Mouse (Mus musculus): ENCODE measurements around the gene Dusp7. TPM values are rescaled to one million over a fixed set of nuclear protein-coding genes. Genes with fewer than 3 reads are reported as not detected.

Dusp7 gene
- polyA plus RNA-seq, 1 experiment from 2014 or later, result 9.2 TPM

DNA sequence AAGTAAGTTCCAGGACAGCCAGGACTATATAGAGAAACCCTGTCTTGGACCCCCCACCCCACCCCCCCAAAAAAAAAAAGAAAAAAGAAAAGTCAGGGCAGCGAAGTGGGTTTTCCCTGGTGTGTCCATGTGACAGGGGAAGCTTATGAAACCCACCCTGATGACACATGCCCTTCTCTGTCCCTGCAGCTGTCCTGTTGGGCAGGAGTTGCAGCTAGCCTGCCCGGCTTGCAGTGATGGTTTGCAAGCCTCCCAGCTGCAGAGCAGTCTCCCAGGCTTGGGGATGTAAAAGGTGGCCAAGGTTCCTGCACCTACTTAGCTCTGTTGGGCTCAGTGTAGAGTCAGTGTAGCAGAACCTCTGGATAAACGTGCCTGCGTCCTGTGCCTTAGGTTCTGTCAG is 28.7 kb upstream of the Dusp7 start:
- H3K9me3 ChIP-seq, result no peaks in the 10 kb centered on the region
- no peak overlapping the region for H3K4me2 ChIP-seq (replicated peaks)
- H3K27ac ChIP-seq (replicated peaks), result no peak overlapping the region
- H3K9ac ChIP-seq (replicated peaks), result no peak overlapping the region
- peaks cover 23% of the 10 kb centered on the region for H3K4me1 ChIP-seq
- H3K36me3 ChIP-seq, result no peaks in the 10 kb centered on the region
- H3K4me3 ChIP-seq, result no peak overlapping the region
- no peaks in the 10 kb centered on the region for H3K27me3 ChIP-seq
- WGBS, result 87% methylated on average over 4 of the region's 4 CpGs
- no peak for ATAC-seq (replicated peaks)

DNA sequence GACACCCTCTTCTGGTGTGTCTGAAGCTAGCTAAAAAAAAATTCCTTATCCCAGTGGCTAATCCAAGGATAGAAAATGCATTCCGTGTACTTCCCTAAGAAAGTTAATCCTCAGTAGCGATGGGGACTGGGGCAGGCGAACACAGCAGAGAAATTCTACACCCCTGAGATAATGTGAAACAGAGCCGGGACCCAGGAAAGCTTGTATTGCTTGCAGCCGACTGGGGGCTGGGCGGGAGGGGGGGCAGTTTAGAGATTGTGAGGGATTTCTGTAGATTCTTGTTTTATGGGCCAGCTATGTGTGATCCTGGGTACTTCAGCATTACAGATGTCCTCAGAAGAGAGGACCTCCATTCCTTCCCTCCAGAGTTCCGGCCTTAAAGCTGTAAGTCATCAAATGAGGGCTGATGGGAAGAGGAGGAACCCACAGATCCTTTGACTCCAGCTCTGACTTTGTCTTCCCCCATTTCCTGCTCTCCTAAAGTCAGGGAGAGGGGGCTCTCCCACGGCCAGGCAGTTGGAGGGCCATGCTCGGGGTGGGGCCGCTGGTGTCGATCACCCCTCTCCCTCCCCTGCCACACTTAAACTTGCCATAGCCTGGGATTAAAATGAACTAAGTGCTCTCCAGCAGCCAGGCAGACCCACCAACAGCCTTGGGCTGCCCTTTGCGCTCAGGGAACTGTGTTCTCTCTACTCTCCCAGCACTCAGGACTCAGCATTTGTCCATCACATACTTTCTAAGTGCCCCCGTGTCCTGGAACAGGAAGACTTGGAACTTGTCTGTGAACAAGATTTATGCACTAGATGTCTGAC is 27.7 kb upstream of the Dusp7 start:
- H3K27ac ChIP-seq (replicated peaks), result no peak overlapping the region
- no peak for ATAC-seq (replicated peaks)
- no peak overlapping the region for H3K9ac ChIP-seq (replicated peaks)
- no peak overlapping the region for H3K4me3 ChIP-seq
- 75% methylated on average over 13 of the region's 13 CpGs for WGBS
- H3K4me2 ChIP-seq (replicated peaks), result no peak overlapping the region
- no peaks in the 10 kb centered on the region for H3K36me3 ChIP-seq
- peaks cover 29% of the 10 kb centered on the region for H3K4me1 ChIP-seq
- no peaks in the 10 kb centered on the region for H3K9me3 ChIP-seq
- no peaks in the 10 kb centered on the region for H3K27me3 ChIP-seq

DNA sequence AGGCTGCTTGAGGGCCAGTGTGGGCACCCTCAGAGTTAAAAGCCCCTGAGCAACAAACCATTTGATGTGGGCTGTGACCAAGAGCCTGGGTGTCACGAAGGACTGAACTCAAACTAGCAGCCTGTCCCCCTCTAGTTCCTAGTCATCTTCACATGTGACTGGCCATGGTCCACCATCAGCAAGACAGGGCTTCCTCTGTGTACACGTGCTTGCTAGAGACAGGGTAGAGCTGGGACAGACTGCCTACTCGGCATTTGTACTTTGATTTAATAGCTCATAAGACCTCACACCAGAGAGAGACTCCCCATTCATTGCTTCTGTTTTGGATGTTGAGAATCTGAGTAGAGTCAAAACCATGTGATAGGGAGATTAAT is 27.1 kb upstream of the Dusp7 start:
- Histone ChIP-seq H3K36me3 (no peaks in the 10 kb centered on the region), H3K4me3 (no peak overlapping the region), H3K9me3 (no peaks in the 10 kb centered on the region), H3K27me3 (no peaks in the 10 kb centered on the region), H3K27ac (replicated peaks) (no peak overlapping the region), H3K4me1 (peaks cover 29% of the 10 kb centered on the region), H3K9ac (replicated peaks) (no peak overlapping the region), H3K4me2 (replicated peaks) (no peak overlapping the region)
- 80% methylated on average over 3 of the region's 3 CpGs for WGBS
- ATAC-seq (replicated peaks), result no peak

DNA sequence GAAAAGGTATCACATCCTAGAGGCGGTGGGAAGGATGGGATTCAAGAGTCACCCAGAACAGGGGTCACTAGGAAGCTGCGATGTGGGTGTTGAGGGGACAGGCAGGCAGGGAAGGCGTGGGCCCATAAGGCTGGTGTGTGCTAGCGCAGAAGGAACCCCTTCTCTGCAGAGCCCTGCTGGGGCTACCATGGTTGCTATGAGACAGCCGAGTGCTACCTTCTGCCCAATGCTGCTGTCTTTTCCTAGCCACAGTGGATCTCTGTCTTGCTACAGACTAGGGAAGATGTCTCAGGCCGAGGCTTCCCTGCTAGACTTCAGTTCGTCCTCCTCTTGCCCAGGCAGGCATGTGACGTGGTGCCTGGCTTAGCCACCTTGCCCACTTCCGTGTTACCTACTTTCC is 25.9 kb upstream of the Dusp7 start:
- Histone ChIP-seq H3K4me1 (peaks cover 28% of the 10 kb centered on the region), H3K27me3 (no peaks in the 10 kb centered on the region), H3K4me3 (no peak overlapping the region), H3K9me3 (no peaks in the 10 kb centered on the region), H3K36me3 (no peaks in the 10 kb centered on the region), H3K27ac (replicated peaks) (no peak overlapping the region), H3K4me2 (replicated peaks) (no peak overlapping the region), H3K9ac (replicated peaks) (no peak overlapping the region)
- 89% methylated on average over 9 of the region's 9 CpGs for WGBS
- no peak for ATAC-seq (replicated peaks)

DNA sequence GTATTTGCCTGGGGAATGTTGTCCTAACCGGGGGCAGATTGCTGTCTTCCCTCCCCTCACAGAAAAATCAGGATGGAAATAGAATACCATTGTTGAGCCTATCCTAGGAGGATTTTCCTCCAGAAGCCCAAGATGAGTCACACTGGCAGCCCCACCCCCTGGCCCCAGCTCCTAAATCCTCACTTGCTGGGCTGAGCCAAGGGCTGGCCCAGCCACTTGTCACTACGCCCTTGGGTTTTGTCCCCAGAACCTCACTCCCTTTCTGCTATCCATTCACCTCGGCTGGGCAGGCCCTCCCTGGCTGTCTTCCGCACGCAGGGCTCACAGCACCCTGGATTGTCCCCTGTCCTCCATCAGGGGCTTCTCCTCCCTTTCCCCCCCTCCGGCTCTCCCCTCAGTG is 23.3 kb upstream of the Dusp7 start:
- H3K27ac ChIP-seq (replicated peaks), result no peak overlapping the region
- no peak for ATAC-seq (replicated peaks)
- no peaks in the 10 kb centered on the region for H3K9me3 ChIP-seq
- H3K9ac ChIP-seq (replicated peaks), result no peak overlapping the region
- H3K36me3 ChIP-seq, result no peaks in the 10 kb centered on the region
- peaks cover 9% of the 10 kb centered on the region for H3K4me1 ChIP-seq
- no peak overlapping the region for H3K4me3 ChIP-seq
- no peaks in the 10 kb centered on the region for H3K27me3 ChIP-seq
- 18% methylated on average over 6 of the region's 6 CpGs for WGBS
- no peak overlapping the region for H3K4me2 ChIP-seq (replicated peaks)

DNA sequence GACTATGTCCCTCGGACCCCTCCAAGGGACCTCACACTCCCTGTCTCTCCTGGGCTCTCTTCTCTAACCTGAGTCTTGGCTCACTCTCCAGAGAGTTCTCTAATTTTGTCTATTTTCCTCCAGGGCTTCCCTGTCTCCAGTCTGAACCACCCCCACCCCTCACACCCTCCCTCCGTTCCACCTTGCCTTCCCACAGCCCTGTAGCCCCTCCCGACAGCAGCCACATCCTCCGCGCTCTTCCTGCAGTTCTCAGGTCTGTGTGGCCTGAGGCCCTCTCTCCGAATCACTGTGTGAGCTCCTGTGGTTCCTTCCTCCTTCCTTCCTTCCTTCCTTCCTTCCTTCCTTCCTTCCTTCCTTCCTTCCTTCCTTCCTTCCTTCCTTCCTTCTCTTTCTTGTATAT is 22.8 kb upstream of the Dusp7 start:
- Histone ChIP-seq H3K4me3 (no peak overlapping the region), H3K9ac (replicated peaks) (no peak overlapping the region), H3K4me2 (replicated peaks) (no peak overlapping the region), H3K4me1 (peaks cover 9% of the 10 kb centered on the region), H3K27me3 (no peaks in the 10 kb centered on the region), H3K27ac (replicated peaks) (no peak overlapping the region), H3K9me3 (no peaks in the 10 kb centered on the region), H3K36me3 (no peaks in the 10 kb centered on the region)
- ATAC-seq (replicated peaks), result no peak
- 44% methylated on average over 6 of the region's 6 CpGs for WGBS

DNA sequence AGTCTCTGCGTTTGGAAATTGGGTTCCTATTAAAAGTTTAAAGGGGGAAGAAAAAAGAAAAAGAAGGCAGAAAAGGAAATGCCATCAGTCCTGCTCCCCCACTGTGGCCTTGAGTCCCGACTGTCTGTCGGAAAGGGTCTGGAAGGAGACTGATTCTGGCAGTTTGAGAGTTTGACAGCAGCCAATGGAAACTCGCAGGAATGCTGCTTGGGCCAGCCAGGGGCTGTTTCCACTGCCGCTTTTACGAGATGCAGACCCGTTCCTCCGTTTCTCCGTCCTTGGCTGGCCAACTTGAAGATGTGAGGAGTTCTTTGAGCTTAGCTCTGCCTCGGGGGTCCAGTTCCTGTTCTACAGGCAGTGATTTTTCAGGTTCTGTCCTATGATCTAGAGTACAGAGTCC is 20.2 kb upstream of the Dusp7 start:
- H3K36me3 ChIP-seq, result no peaks in the 10 kb centered on the region
- no peak overlapping the region for H3K4me2 ChIP-seq (replicated peaks)
- no peaks in the 10 kb centered on the region for H3K9me3 ChIP-seq
- H3K9ac ChIP-seq (replicated peaks), result no peak overlapping the region
- no peaks in the 10 kb centered on the region for H3K27me3 ChIP-seq
- H3K4me1 ChIP-seq, result peaks cover 9% of the 10 kb centered on the region
- ATAC-seq (replicated peaks), result no peak
- no peak overlapping the region for H3K27ac ChIP-seq (replicated peaks)
- WGBS, result 78% methylated on average over 10 of the region's 10 CpGs
- no peak overlapping the region for H3K4me3 ChIP-seq

DNA sequence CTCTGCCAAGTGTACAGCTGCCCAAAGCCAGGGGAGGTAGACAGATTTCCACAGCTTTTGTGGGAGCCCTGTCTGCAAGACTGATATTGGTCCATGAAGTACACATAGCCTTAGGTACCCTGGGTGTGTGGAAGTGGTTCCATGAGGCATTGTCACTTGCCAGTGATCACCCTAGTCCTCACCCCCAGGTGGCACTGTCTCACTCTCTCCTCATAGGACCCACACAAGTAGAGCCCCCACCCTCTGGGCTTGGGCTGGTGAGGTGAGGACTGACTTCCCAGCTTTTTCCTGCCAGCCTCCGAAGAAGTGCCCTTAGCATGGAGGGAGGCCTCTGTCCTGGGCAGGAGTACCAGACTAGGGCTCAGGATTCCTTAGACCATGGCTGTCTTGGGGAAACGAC is 19.4 kb upstream of the Dusp7 start:
- 0 out of 2 replicates have a peak, but pooled peaks have one; percentile 26 for ATAC-seq (replicated peaks)
- H3K9me3 ChIP-seq, result no peaks in the 10 kb centered on the region
- H3K4me2 ChIP-seq (replicated peaks), result no peak overlapping the region
- H3K4me3 ChIP-seq, result no peak overlapping the region
- 45% methylated on average over 2 of the region's 2 CpGs for WGBS
- H3K27me3 ChIP-seq, result no peaks in the 10 kb centered on the region
- no peak overlapping the region for H3K9ac ChIP-seq (replicated peaks)
- H3K27ac ChIP-seq (replicated peaks), result no peak overlapping the region
- H3K36me3 ChIP-seq, result no peaks in the 10 kb centered on the region
- peaks cover 9% of the 10 kb centered on the region for H3K4me1 ChIP-seq

DNA sequence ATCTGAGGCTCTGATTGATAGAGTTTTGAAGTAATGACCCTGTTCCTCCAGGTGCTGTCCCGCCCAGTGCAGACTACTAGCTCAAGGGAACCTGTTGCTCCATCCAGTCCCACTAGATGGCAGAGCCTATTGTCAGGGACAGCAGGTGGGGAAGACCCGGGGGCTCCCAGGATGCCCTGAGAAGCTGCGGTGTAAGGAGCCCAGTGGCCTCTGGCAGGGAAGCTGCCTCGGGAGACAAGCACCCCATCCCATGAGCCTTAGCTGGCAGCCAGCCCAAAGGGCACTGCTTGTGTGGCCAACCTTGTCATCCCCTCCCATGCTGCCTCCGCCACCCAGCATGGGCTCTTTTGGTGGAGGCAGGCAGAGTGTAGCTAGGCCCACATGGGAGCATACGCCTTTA is 17.3 kb upstream of the Dusp7 start:
- H3K4me3 ChIP-seq, result no peak overlapping the region
- no peak for ATAC-seq (replicated peaks)
- H3K4me2 ChIP-seq (replicated peaks), result no peak overlapping the region
- H3K36me3 ChIP-seq, result no peaks in the 10 kb centered on the region
- no peaks in the 10 kb centered on the region for H3K27me3 ChIP-seq
- no peak overlapping the region for H3K27ac ChIP-seq (replicated peaks)
- no peaks in the 10 kb centered on the region for H3K4me1 ChIP-seq
- 66% methylated on average over 6 of the region's 6 CpGs for WGBS
- no peaks in the 10 kb centered on the region for H3K9me3 ChIP-seq
- H3K9ac ChIP-seq (replicated peaks), result no peak overlapping the region

DNA sequence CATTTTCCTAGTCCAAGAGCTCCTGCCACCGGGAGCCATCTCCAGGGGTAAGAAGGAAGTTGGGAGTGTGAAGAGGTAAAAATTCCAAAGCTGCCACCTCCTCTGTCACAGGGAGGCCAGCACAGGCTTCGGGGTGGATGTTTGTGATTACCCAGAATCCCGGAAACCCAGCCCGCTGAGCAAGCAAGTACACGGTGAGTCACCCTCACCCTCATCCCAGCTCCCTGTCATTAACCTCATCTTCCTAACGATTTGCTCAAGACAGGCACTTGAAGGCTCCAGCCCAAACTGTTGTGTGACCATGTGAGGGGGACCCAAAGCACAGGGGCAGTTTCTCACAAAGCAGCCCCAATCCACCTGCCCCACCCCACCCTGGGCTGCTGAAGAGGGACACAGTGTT is 14.7 kb upstream of the Dusp7 start:
- no peaks in the 10 kb centered on the region for H3K9me3 ChIP-seq
- H3K9ac ChIP-seq (replicated peaks), result no peak overlapping the region
- H3K36me3 ChIP-seq, result no peaks in the 10 kb centered on the region
- WGBS, result 52% methylated on average over 6 of the region's 6 CpGs
- no peak overlapping the region for H3K4me2 ChIP-seq (replicated peaks)
- no peaks in the 10 kb centered on the region for H3K27me3 ChIP-seq
- H3K4me1 ChIP-seq, result no peaks in the 10 kb centered on the region
- no peak overlapping the region for H3K4me3 ChIP-seq
- H3K27ac ChIP-seq (replicated peaks), result no peak overlapping the region
- no peak for ATAC-seq (replicated peaks)

DNA sequence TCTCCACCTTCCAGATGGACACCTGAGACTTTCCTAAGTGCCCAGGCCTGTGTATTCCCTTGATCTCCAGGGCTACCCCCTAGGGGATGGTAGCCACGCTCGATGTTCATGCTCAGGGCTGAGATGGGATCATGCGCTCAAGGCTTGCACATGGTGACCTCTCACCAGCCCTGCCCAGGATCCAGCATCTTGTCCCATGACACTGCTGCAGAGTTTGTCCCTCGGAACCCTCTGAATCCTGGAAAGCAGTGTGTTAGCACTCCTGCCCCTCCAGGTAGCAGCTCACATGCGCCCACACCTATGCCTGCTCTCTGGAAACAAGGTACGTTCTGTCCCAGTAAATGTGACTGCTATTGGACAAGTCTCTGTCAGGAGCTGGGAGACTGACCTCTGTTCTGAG is 13.6 kb upstream of the Dusp7 start:
- Histone ChIP-seq H3K9me3 (no peaks in the 10 kb centered on the region), H3K4me2 (replicated peaks) (no peak overlapping the region), H3K4me1 (no peaks in the 10 kb centered on the region), H3K9ac (replicated peaks) (no peak overlapping the region), H3K27me3 (no peaks in the 10 kb centered on the region), H3K4me3 (no peak overlapping the region), H3K27ac (replicated peaks) (no peak overlapping the region), H3K36me3 (no peaks in the 10 kb centered on the region)
- ATAC-seq (replicated peaks), result no peak
- 91% methylated on average over 6 of the region's 6 CpGs for WGBS

DNA sequence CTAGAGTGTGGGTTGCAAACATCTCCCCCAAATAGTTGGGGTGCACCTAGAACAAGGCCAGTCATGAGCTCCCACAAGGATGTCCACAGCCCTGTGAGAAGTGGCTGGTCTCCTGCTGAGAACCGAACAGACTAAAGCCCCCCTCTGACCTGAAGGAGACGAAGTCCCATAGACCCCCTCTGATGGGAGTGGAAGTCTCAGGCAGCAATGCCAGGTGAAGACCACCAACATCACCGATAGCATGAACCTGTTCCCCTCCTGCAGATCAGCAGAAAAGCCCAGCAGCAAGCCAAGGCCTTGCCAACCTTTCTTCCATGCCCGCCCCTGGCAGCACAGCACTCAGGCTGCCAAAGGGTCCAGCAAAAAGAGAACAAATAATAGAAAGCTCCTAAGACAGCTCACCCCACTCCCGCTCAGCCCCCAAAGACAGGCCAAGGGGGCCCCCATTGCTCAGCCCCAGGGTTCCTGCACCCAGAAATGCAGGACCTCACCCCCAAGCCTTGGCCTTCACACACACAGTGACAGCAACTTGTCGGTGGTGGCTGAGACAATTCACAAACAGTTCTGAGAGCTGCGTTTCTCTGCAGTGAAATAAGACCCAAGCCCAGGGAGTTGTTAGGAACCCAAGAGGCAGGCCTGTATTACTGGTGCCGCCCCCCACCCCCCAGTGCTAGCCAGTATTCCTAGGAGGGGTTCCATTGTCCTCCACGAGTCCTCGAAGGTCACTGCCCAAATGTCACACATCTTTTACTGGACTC is 13.0 kb upstream of the Dusp7 start:
- Histone ChIP-seq H3K36me3 (no peaks in the 10 kb centered on the region), H3K27ac (replicated peaks) (no peak overlapping the region), H3K9ac (replicated peaks) (no peak overlapping the region), H3K9me3 (no peaks in the 10 kb centered on the region), H3K4me3 (no peak overlapping the region), H3K4me1 (no peaks in the 10 kb centered on the region), H3K27me3 (no peaks in the 10 kb centered on the region), H3K4me2 (replicated peaks) (no peak overlapping the region)
- WGBS, result 71% methylated on average over 10 of the region's 10 CpGs
- ATAC-seq (replicated peaks), result no peak

DNA sequence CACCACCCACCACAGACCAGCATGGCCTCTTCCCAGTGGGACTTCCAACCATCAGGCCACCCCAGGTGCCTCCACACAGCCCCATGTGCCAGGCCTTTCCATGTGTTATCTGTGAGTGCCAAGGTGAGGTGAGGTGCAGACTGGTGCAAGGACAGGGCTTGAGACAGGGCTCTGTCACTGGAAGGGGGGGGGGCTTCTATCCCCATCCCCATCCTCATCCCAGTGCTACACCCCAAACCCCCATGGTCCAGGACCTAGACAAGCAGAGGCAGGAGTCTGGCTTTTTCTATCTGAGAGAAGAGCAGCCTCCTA is 12.5 kb upstream of the Dusp7 start:
- H3K27me3 ChIP-seq, result no peaks in the 10 kb centered on the region
- ATAC-seq (replicated peaks), result no peak
- no peak overlapping the region for H3K9ac ChIP-seq (replicated peaks)
- no peaks in the 10 kb centered on the region for H3K9me3 ChIP-seq
- H3K4me1 ChIP-seq, result no peaks in the 10 kb centered on the region
- no peak overlapping the region for H3K27ac ChIP-seq (replicated peaks)
- H3K4me2 ChIP-seq (replicated peaks), result no peak overlapping the region
- no peaks in the 10 kb centered on the region for H3K36me3 ChIP-seq
- no peak overlapping the region for H3K4me3 ChIP-seq

Data from forebrain, embryonic 15.5 days (tissue).